Mouse (Mus musculus) intestine, embryonic 15.5 days (tissue): ENCODE measurements around the gene Greb1. TPM values are rescaled to one million over a fixed set of nuclear protein-coding genes. Genes with fewer than 3 reads are reported as not detected.

Experiments used
- ATAC-seq: fragments of 200-750 bp; cut with Nextera tagmentation; 2 replicates; pipeline ENCODE4 v1.8.0; 2017; ENCODE audit warnings: moderate TSS enrichment, moderate library complexity
- H3K27ac ChIP-seq: fragments of 300-500 bp; sonication (generic); 2 replicates; pipeline ENCODE4 v1.5.1; 2015; ENCODE audit warnings: mild to moderate bottlenecking, inconsistent platforms
- H3K27me3 ChIP-seq: fragments of 300-500 bp; sonication (generic); replicated peaks from 2 replicates; pipeline ENCODE4 v1.6.1; 2015; ENCODE audit warnings: inconsistent platforms
- H3K36me3 ChIP-seq: fragments of 300-500 bp; sonication (generic); 2 replicates; pipeline ENCODE4 v1.6.1; 2015; ENCODE audit warnings: inconsistent platforms
- H3K4me1 ChIP-seq: fragments of 300-500 bp; sonication (generic); replicated peaks from 2 replicates; pipeline ENCODE4 v1.6.1; 2015; ENCODE audit warnings: inconsistent platforms
- H3K4me2 ChIP-seq: fragments of 300-500 bp; sonication (generic); replicated peaks from 2 replicates; pipeline ENCODE4 v1.6.1; 2015; ENCODE audit warnings: mild to moderate bottlenecking, inconsistent platforms
- H3K4me3 ChIP-seq: fragments of 300-500 bp; sonication (generic); replicated peaks from 2 replicates; pipeline ENCODE4 v1.5.1; 2015; ENCODE audit warnings: inconsistent platforms
- H3K9ac ChIP-seq: fragments of 300-500 bp; sonication (generic); 2 replicates; pipeline ENCODE4 v1.6.1; 2015; ENCODE audit warnings: inconsistent platforms
- H3K9me3 ChIP-seq: fragments of 300-500 bp; sonication (generic); 2 replicates; pipeline ENCODE4 v1.6.1; 2016; ENCODE audit warnings: inconsistent platforms
- WGBS: fragments of 180-500 bp; shearing (Covaris S2); methylation state at CpG from one replicate; pipeline ENCODE4 v1.1.7; 2015; 5-methylcytosine and 5-hydroxymethylcytosine counted together
- polyA plus RNA-seq: library from polyadenylated mRNA; unstranded; fragments of >200 nt; fragmentation: Nextera tagmentation; extraction: Ambion mirVana; gene quantifications from 2 replicates; pipeline ENCODE4 v1.2.1, GENCODE M21; 2015

Greb1 gene
- polyA plus RNA-seq, 1 experiment from 2014 or later: 5.1 TPM

- ATAC-seq: peak; percentile 89
- H3K36me3 ChIP-seq: no peaks in the 10 kb centered on the region
- H3K9me3 ChIP-seq: no peaks in the 10 kb centered on the region
- H3K9ac ChIP-seq: peak overlapping the region; percentile 31
- H3K27ac ChIP-seq: peak overlapping the region; percentile 84
- peak overlapping the region; percentile 52 for H3K4me2 ChIP-seq
- peaks cover 15% of the 10 kb centered on the region; the same call in 1 of the 2 replicates for H3K4me1 ChIP-seq
- H3K4me3 ChIP-seq: peak overlapping the region; percentile 23; the same call in 1 of the 2 replicates
- WGBS: 34% methylated on average over 12 of the region's 12 CpGs
- H3K27me3 ChIP-seq: no peaks in the 10 kb centered on the region
Observed at GRCm38 (mm10) chr12:16752236-16752840, 48.3 kb downstream of the Greb1 start.

DNA sequence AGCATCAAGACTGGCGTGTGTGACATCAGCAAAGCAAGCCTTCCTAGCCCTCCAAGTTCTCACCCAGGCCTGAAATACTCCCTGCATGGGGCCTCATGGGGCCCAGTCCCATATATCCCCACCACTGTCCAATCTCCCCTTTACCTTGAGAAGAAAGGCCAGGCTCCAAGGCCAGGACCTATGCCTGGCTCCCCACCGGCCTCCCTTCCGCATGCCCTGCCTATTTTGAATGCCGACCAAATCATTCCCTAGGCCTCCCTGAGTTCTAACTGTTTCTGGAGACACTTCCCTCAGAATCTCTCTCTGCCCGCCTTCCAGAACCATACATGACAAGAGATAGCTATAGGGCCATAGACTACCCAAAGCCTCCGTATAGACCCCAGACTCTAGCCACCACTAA is 49.1 kb downstream of the Greb1 start:
- Histone ChIP-seq H3K36me3 (no peaks in the 10 kb centered on the region), H3K4me1 (peaks cover 15% of the 10 kb centered on the region; the same call in 1 of the 2 replicates), H3K9ac (no peak overlapping the region), H3K4me3 (no peak overlapping the region), H3K27ac (peak overlapping the region; percentile 62; the same call in 1 of the 2 replicates), H3K4me2 (peak overlapping the region; percentile 14; the same call in 1 of the 2 replicates), H3K9me3 (no peaks in the 10 kb centered on the region), H3K27me3 (no peaks in the 10 kb centered on the region)
- ATAC-seq: no peak
- 87% methylated on average over 6 of the region's 6 CpGs for WGBS

- H3K36me3 ChIP-seq: no peaks in the 10 kb centered on the region
- no peaks in the 10 kb centered on the region for H3K9me3 ChIP-seq
- no peaks in the 10 kb centered on the region for H3K27me3 ChIP-seq
- H3K4me2 ChIP-seq: no peak overlapping the region
- no peak overlapping the region for H3K27ac ChIP-seq
- peaks cover 6% of the 10 kb centered on the region; the same call in 1 of the 2 replicates for H3K4me1 ChIP-seq
- ATAC-seq: peak; percentile 67
- no peak overlapping the region for H3K4me3 ChIP-seq
- 26% methylated on average over 5 of the region's 5 CpGs for WGBS
- H3K9ac ChIP-seq: no peak overlapping the region
Observed at GRCm38 (mm10) chr12:16740059-16740458, 60.6 kb downstream of the Greb1 start.

GRCm38 (mm10) chr12:16737266-16737665 is 63.4 kb downstream of the Greb1 start:
- H3K9ac ChIP-seq: no peak overlapping the region
- H3K4me2 ChIP-seq: no peak overlapping the region
- H3K27me3 ChIP-seq: no peaks in the 10 kb centered on the region
- no peak for ATAC-seq
- 35% methylated on average over 5 of the region's 5 CpGs for WGBS
- H3K4me1 ChIP-seq: peaks cover 6% of the 10 kb centered on the region; the same call in 1 of the 2 replicates
- no peaks in the 10 kb centered on the region for H3K9me3 ChIP-seq
- no peak overlapping the region for H3K27ac ChIP-seq
- H3K4me3 ChIP-seq: no peak overlapping the region
- H3K36me3 ChIP-seq: no peaks in the 10 kb centered on the region

DNA sequence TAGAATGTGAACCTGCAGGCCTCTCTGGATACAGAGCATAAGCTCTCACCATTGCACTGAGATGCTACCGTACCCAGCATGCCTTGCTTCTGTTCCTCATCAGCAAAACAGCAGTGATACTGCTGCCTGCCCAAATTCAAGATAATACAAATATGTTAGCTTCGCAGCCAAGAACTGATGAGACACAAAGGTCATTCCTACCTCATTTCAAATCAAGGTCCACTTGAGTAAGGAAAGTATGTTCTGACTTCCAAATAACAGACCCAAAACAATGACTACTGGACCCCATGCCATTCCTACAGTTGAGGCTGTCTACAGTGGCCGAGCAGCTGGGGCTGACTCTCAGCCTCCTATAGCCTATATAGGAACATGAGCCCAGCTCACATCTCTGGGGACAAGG is 66.0 kb downstream of the Greb1 start:
- H3K27me3 ChIP-seq: no peaks in the 10 kb centered on the region
- H3K4me1 ChIP-seq: peaks cover 17% of the 10 kb centered on the region
- no peak for ATAC-seq
- H3K4me2 ChIP-seq: no peak overlapping the region
- H3K9ac ChIP-seq: no peak overlapping the region
- no peak overlapping the region for H3K4me3 ChIP-seq
- no peak overlapping the region for H3K27ac ChIP-seq
- no peaks in the 10 kb centered on the region for H3K9me3 ChIP-seq
- WGBS: 85% methylated on average over 3 of the region's 3 CpGs
- H3K36me3 ChIP-seq: no peaks in the 10 kb centered on the region

- WGBS: 68% methylated on average over 8 of the region's 8 CpGs
- H3K4me3 ChIP-seq: no peak overlapping the region
- H3K4me1 ChIP-seq: peaks cover 17% of the 10 kb centered on the region
- ATAC-seq: no peak
- H3K27me3 ChIP-seq: no peaks in the 10 kb centered on the region
- no peak overlapping the region for H3K4me2 ChIP-seq
- no peak overlapping the region for H3K9ac ChIP-seq
- no peaks in the 10 kb centered on the region for H3K9me3 ChIP-seq
- no peak overlapping the region for H3K27ac ChIP-seq
- no peaks in the 10 kb centered on the region for H3K36me3 ChIP-seq
Observed at GRCm38 (mm10) chr12:16734009-16734408, 66.7 kb downstream of the Greb1 start.

GRCm38 (mm10) chr12:16731121-16731741 is 69.5 kb downstream of the Greb1 start:
- H3K9ac ChIP-seq: no peak overlapping the region
- H3K9me3 ChIP-seq: no peaks in the 10 kb centered on the region
- no peak overlapping the region for H3K4me3 ChIP-seq
- ATAC-seq: peak; percentile 88
- peak overlapping the region; percentile 45 for H3K4me2 ChIP-seq
- peak overlapping the region; percentile 80 for H3K27ac ChIP-seq
- H3K4me1 ChIP-seq: peaks cover 12% of the 10 kb centered on the region
- no peaks in the 10 kb centered on the region for H3K27me3 ChIP-seq
- no peaks in the 10 kb centered on the region for H3K36me3 ChIP-seq
- WGBS: 14% methylated on average over 11 of the region's 11 CpGs

GRCm38 (mm10) chr12:16730196-16730595 is 70.5 kb downstream of the Greb1 start:
- no peaks in the 10 kb centered on the region for H3K9me3 ChIP-seq
- ATAC-seq: no peak
- no peaks in the 10 kb centered on the region for H3K36me3 ChIP-seq
- H3K4me3 ChIP-seq: no peak overlapping the region
- no peak overlapping the region for H3K4me2 ChIP-seq
- peaks cover 12% of the 10 kb centered on the region for H3K4me1 ChIP-seq
- no peaks in the 10 kb centered on the region for H3K27me3 ChIP-seq
- H3K27ac ChIP-seq: no peak overlapping the region
- WGBS: 92% methylated on average over 11 of the region's 11 CpGs
- no peak overlapping the region for H3K9ac ChIP-seq

GRCm38 (mm10) chr12:16728221-16728620 is 72.5 kb downstream of the Greb1 start:
- peaks cover 12% of the 10 kb centered on the region for H3K4me1 ChIP-seq
- 85% methylated on average over 5 of the region's 5 CpGs for WGBS
- no peak overlapping the region for H3K4me3 ChIP-seq
- no peaks in the 10 kb centered on the region for H3K9me3 ChIP-seq
- peaks cover under 1% of the 10 kb centered on the region; the same call in 1 of the 2 replicates for H3K36me3 ChIP-seq
- H3K4me2 ChIP-seq: no peak overlapping the region
- ATAC-seq: no peak
- H3K27me3 ChIP-seq: no peaks in the 10 kb centered on the region
- no peak overlapping the region for H3K27ac ChIP-seq
- no peak overlapping the region for H3K9ac ChIP-seq

DNA sequence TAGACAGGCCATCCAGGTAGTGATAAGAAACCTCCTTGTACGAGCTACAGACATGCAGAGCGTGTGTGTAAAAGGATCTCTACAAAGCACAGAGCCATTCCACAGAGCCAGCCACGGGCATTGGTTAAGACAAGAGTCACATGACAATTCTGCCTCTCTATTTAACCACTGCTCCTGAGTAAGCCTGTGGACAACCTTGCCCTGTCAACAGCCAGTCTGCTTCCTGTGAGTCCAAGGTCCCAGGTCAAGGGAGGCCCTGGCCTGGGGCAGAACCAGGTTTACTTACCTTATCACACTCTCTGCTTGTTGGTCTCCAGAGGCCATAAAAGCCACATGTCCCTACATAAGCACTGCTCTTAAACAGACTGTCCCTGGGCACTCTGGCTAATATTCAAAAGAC is 74.5 kb downstream of the Greb1 start:
- Histone ChIP-seq H3K9me3 (no peaks in the 10 kb centered on the region), H3K4me3 (no peak overlapping the region), H3K4me1 (peaks cover 4% of the 10 kb centered on the region), H3K27me3 (no peaks in the 10 kb centered on the region), H3K36me3 (peaks cover 6% of the 10 kb centered on the region; the same call in 1 of the 2 replicates), H3K27ac (peak overlapping the region; percentile 79), H3K9ac (no peak overlapping the region), H3K4me2 (no peak overlapping the region)
- WGBS: 44% methylated on average over 3 of the region's 3 CpGs
- ATAC-seq: peak; percentile 96

DNA sequence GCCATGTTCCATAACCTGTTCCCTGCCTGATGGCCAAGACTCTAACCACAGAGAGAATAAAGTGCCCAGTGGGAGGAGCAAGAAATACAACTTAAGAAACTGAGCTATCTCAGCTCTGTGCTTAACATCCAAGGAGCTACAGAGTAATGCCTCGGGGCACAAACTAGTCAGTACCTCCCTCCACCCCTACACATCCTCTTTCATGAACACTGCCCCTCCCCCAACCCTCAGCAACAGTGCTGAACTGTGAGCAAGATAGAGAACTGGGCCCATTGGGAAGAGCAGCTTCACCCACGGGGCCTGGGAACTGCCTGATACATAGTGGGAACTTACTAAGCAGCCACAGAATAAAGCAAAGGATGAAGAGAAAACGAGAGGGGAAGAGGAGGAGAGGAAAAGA is 77.1 kb downstream of the Greb1 start:
- ATAC-seq: no peak
- no peaks in the 10 kb centered on the region for H3K27me3 ChIP-seq
- 53% methylated on average over 3 of the region's 3 CpGs for WGBS

DNA sequence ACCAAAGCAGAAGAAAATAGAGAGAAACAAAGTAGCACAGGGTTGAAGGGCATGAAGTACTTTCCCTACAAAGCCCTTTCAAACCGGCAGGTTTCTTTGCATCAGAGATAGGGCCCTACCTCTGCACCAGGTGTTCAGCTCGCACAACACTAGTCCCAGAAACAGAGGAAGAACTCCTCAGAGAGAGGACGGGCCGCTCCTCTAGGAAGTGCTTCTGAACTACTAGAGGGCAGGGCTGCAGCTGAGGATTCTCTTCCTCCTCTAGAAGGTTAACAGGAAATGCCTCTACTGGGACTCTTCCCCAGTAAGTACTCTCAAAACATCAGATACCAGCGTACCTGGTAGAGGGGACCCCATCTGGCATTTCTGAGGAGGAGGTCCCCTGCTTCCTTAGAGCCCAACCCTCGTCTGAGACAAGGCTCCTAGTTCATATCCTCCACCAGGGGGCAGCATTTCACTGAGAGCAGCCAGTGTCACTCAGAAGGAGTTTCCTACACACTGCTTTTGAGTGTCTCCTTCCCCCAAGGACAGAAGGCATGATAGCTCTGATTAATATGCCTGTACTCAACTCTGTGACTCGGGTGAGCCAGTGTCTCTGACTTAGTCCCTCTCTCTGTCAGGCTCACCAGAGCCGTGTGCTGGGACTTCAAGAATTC is 81.9 kb downstream of the Greb1 start:
- no peak overlapping the region for H3K9ac ChIP-seq
- no peaks in the 10 kb centered on the region for H3K9me3 ChIP-seq
- peaks cover 8% of the 10 kb centered on the region; the same call in 1 of the 2 replicates for H3K36me3 ChIP-seq
- H3K4me3 ChIP-seq: no peak overlapping the region
- 41% methylated on average over 8 of the region's 8 CpGs for WGBS
- no peaks in the 10 kb centered on the region for H3K27me3 ChIP-seq
- H3K4me1 ChIP-seq: no peaks in the 10 kb centered on the region
- H3K4me2 ChIP-seq: no peak overlapping the region
- H3K27ac ChIP-seq: no peak overlapping the region
- ATAC-seq: peak; percentile 79

More for the DNA sequence above, 77.1 kb downstream of the Greb1 start:
- Histone ChIP-seq H3K4me3 (no peak overlapping the region), H3K27ac (no peak overlapping the region), H3K4me1 (no peaks in the 10 kb centered on the region), H3K4me2 (no peak overlapping the region), H3K36me3 (peaks cover 6% of the 10 kb centered on the region; the same call in 1 of the 2 replicates), H3K9me3 (no peaks in the 10 kb centered on the region), H3K9ac (no peak overlapping the region)
